Mouse (Mus musculus): ENCODE results near the gene Coq6.
A peak's percentile ranks its signal among the peaks of the same experiment; 100 is the strongest.

- TF ChIP-seq CTCF (IDR thresholded peaks at IDR 0.05; ENCODE audit: borderline replicate concordance, insufficient read depth, low read length) = peak; percentile 52; the same call in 1 of the 2 replicates
- no peak for TF ChIP-seq POLR2A (IDR thresholded peaks at IDR 0.05; ENCODE audit: low read depth, low read length)
Observed at GRCm38 (mm10) chr12:84347192-84347591, 14.3 kb upstream of the Coq6 start.

Data from embryonic fibroblast, embryonic 13.5 days (primary cell).